Mouse (Mus musculus): ENCODE data around the gene E4f1. TPM values are rescaled to one million over a fixed set of nuclear protein-coding genes. Genes with fewer than 3 reads are reported as not detected.

E4f1 gene
- total and polyA plus RNA-seq, 3 experiments: 17.4 to 37.2 (median 19.7) TPM

GRCm38 (mm10) chr17:24442107-24442506 is 28.0 kb downstream of the E4f1 start:
- Histone ChIP-seq H3K27me3 (ENCODE audit: insufficient read depth, low read length) (no peaks in the 10 kb centered on the region), H3K4me1 (ENCODE audit: insufficient read depth, low read depth, low read length) (peaks cover 2% of the 10 kb centered on the region; the same call in 1 of the 2 replicates), H3K9me3 (replicated peaks) (no peaks in the 10 kb centered on the region), H3K4me3 (ENCODE audit: low read depth, low read length) (no peak overlapping the region), H3K36me3 (replicated peaks) (peaks cover 100% of the 10 kb centered on the region)
- TF ChIP-seq GATA1 (IDR thresholded peaks at IDR 0.05; ENCODE audit: borderline replicate concordance, low read length) (no peak), GATA2 (IDR thresholded peaks at IDR 0.05; ENCODE audit: borderline replicate concordance, low read depth, low read length) (no peak), CTCF (IDR thresholded peaks at IDR 0.05; ENCODE audit: low read depth, low read length) (no peak), POLR2AphosphoS5 (IDR thresholded peaks at IDR 0.05; ENCODE audit: insufficient replicate concordance, low read depth, low read length) (no peak), TAL1 (conservative IDR thresholded peaks at IDR 0.05; ENCODE audit: low read depth, low read length) (no peak)
- ATAC-seq (ENCODE audit: extremely low read depth, insufficient number of reproducible peaks, low FRiP score, poor library complexity, severe bottlenecking) (no peak), DNase-seq (ENCODE audit: low spot score) (no peak)

- H3K4me3 ChIP-seq (ENCODE audit: low read depth, low read length): no peak overlapping the region
- TF ChIP-seq GATA2 (IDR thresholded peaks at IDR 0.05; ENCODE audit: borderline replicate concordance, low read depth, low read length) (no peak), GATA1 (IDR thresholded peaks at IDR 0.05; ENCODE audit: borderline replicate concordance, low read length) (no peak), POLR2AphosphoS5 (IDR thresholded peaks at IDR 0.05; ENCODE audit: insufficient replicate concordance, low read depth, low read length) (no peak), CTCF (IDR thresholded peaks at IDR 0.05; ENCODE audit: low read depth, low read length) (no peak), TAL1 (conservative IDR thresholded peaks at IDR 0.05; ENCODE audit: low read depth, low read length) (no peak)
- peaks cover 100% of the 10 kb centered on the region for H3K36me3 ChIP-seq (replicated peaks)
- DNase-seq (ENCODE audit: low spot score) (no peak), ATAC-seq (ENCODE audit: extremely low read depth, insufficient number of reproducible peaks, low FRiP score, poor library complexity, severe bottlenecking) (no peak)
- no peaks in the 10 kb centered on the region for H3K9me3 ChIP-seq (replicated peaks)
- no peaks in the 10 kb centered on the region for H3K27me3 ChIP-seq (ENCODE audit: insufficient read depth, low read length)
- H3K4me1 ChIP-seq (ENCODE audit: insufficient read depth, low read depth, low read length): no peaks in the 10 kb centered on the region
These were observed 29.0 kb downstream of the E4f1 start for GRCm38 (mm10) chr17:24441148-24441547.

- Histone ChIP-seq H3K4me1 (ENCODE audit: insufficient read depth, low read depth, low read length) (no peaks in the 10 kb centered on the region), H3K27me3 (ENCODE audit: insufficient read depth, low read length) (no peaks in the 10 kb centered on the region), H3K36me3 (replicated peaks) (peaks cover 100% of the 10 kb centered on the region), H3K4me3 (ENCODE audit: low read depth, low read length) (no peak overlapping the region), H3K9me3 (replicated peaks) (no peaks in the 10 kb centered on the region)
- DNase-seq (ENCODE audit: low spot score) (no peak), ATAC-seq (ENCODE audit: extremely low read depth, insufficient number of reproducible peaks, low FRiP score, poor library complexity, severe bottlenecking) (no peak)
- no peak for TF ChIP-seq TAL1 (conservative IDR thresholded peaks at IDR 0.05; ENCODE audit: low read depth, low read length)
- no peak for TF ChIP-seq GATA2 (IDR thresholded peaks at IDR 0.05; ENCODE audit: borderline replicate concordance, low read depth, low read length)
- no peak for TF ChIP-seq GATA1 (IDR thresholded peaks at IDR 0.05; ENCODE audit: borderline replicate concordance, low read length)
- TF ChIP-seq CTCF (IDR thresholded peaks at IDR 0.05; ENCODE audit: low read depth, low read length): no peak
These were observed 29.7 kb downstream of the E4f1 start for GRCm38 (mm10) chr17:24440377-24440776.

- Histone ChIP-seq H3K4me3 (ENCODE audit: low read depth, low read length) (no peak overlapping the region), H3K36me3 (replicated peaks) (peaks cover 94% of the 10 kb centered on the region), H3K9me3 (replicated peaks) (no peaks in the 10 kb centered on the region), H3K27me3 (ENCODE audit: insufficient read depth, low read length) (no peaks in the 10 kb centered on the region), H3K4me1 (ENCODE audit: insufficient read depth, low read depth, low read length) (no peaks in the 10 kb centered on the region; the same call in 1 of the 2 replicates)
- 0 out of 2 replicates have a peak, but pooled peaks have one; percentile 15 for ATAC-seq (ENCODE audit: extremely low read depth, insufficient number of reproducible peaks, low FRiP score, poor library complexity, severe bottlenecking)
- TF ChIP-seq TAL1 (conservative IDR thresholded peaks at IDR 0.05; ENCODE audit: low read depth, low read length) (no peak), GATA2 (IDR thresholded peaks at IDR 0.05; ENCODE audit: borderline replicate concordance, low read depth, low read length) (no peak), CTCF (IDR thresholded peaks at IDR 0.05; ENCODE audit: low read depth, low read length) (peak; percentile 55)
- DNase-seq (ENCODE audit: low spot score): peak; percentile 55
These were observed 33.1 kb downstream of the E4f1 start for GRCm38 (mm10) chr17:24437016-24437415.

- Histone ChIP-seq H3K4me1 (ENCODE audit: insufficient read depth, low read depth, low read length) (peaks cover 23% of the 10 kb centered on the region), H3K9me3 (replicated peaks) (no peaks in the 10 kb centered on the region), H3K27me3 (ENCODE audit: insufficient read depth, low read length) (no peaks in the 10 kb centered on the region), H3K36me3 (replicated peaks) (peaks cover 63% of the 10 kb centered on the region), H3K4me3 (ENCODE audit: low read depth, low read length) (no peak overlapping the region)
- TF ChIP-seq GATA2 (IDR thresholded peaks at IDR 0.05; ENCODE audit: borderline replicate concordance, low read depth, low read length): no peak
- TF ChIP-seq TAL1 (conservative IDR thresholded peaks at IDR 0.05; ENCODE audit: low read depth, low read length): no peak
- no peak for TF ChIP-seq GATA1 (IDR thresholded peaks at IDR 0.05; ENCODE audit: borderline replicate concordance, low read length)
- TF ChIP-seq CTCF (IDR thresholded peaks at IDR 0.05; ENCODE audit: low read depth, low read length): no peak
- TF ChIP-seq POLR2AphosphoS5 (IDR thresholded peaks at IDR 0.05; ENCODE audit: insufficient replicate concordance, low read depth, low read length): no peak
- ATAC-seq (ENCODE audit: extremely low read depth, insufficient number of reproducible peaks, low FRiP score, poor library complexity, severe bottlenecking): no peak
- DNase-seq (ENCODE audit: low spot score): no peak
These were observed 40.7 kb downstream of the E4f1 start for GRCm38 (mm10) chr17:24429201-24429983.

GRCm38 (mm10) chr17:24427170-24427557 is 42.9 kb downstream of the E4f1 start:
- H3K27me3 ChIP-seq (ENCODE audit: insufficient read depth, low read length): no peaks in the 10 kb centered on the region
- H3K4me3 ChIP-seq (ENCODE audit: low read depth, low read length): peak overlapping the region; percentile 83
- DNase-seq (ENCODE audit: low spot score) (no peak), ATAC-seq (ENCODE audit: extremely low read depth, insufficient number of reproducible peaks, low FRiP score, poor library complexity, severe bottlenecking) (no peak)
- no peaks in the 10 kb centered on the region for H3K9me3 ChIP-seq (replicated peaks)
- TF ChIP-seq GATA1 (IDR thresholded peaks at IDR 0.05; ENCODE audit: borderline replicate concordance, low read length) (no peak), TAL1 (conservative IDR thresholded peaks at IDR 0.05; ENCODE audit: low read depth, low read length) (no peak)
- H3K4me1 ChIP-seq (ENCODE audit: insufficient read depth, low read depth, low read length): peaks cover 23% of the 10 kb centered on the region
- H3K36me3 ChIP-seq (replicated peaks): peaks cover 65% of the 10 kb centered on the region
